Mouse (Mus musculus) liver, embryonic 14.5 days (tissue): ENCODE measurements around the gene Gas1. TPM values are rescaled to one million over a fixed set of nuclear protein-coding genes. Genes with fewer than 3 reads are reported as not detected.

Experiments
- ATAC-seq: fragments of 200-750 bp; cut with Nextera tagmentation; 2 replicates; pipeline ENCODE4 v1.8.0; 2017; ENCODE audit warnings: moderate number of reproducible peaks, mild to moderate bottlenecking, moderate library complexity; ENCODE audit not compliant: insufficient read depth
- DNase-seq, 3 experiments: peaks; one replicate each; pipeline ENCODE4 v3.0.0-alpha.2; 2012 to 2013; ENCODE audit warnings: low read depth in 3 of 3, low spot score in 3 of 3
- H3K27ac ChIP-seq: fragments of 300-500 bp; sonication (generic); 2 replicates; pipeline ENCODE4 v1.5.1; 2014; ENCODE audit warnings: moderate library complexity, mild to moderate bottlenecking, control low read depth, inconsistent platforms
- H3K27me3 ChIP-seq: fragments of 300-500 bp; sonication (generic); 2 replicates; pipeline ENCODE4 v1.6.1; 2014; ENCODE audit warnings: mild to moderate bottlenecking, low read length, moderate library complexity; ENCODE audit not compliant: control insufficient read depth, insufficient read depth
- H3K36me3 ChIP-seq: fragments of 300-500 bp; sonication (generic); replicated peaks from 2 replicates; pipeline ENCODE4 v1.6.1; 2014; ENCODE audit warnings: low read depth; ENCODE audit not compliant: control insufficient read depth, insufficient read depth
- H3K4me1 ChIP-seq, 2 experiments: fragments of 200-500 bp in 1 of 2; fragments of 300-500 bp in 1 of 2; sonication (generic) in 1 of 2; replicated peaks; 2 replicates each; pipeline ENCODE4 v1.6.1; 2012 to 2014; ENCODE audit warnings: antibody characterized with exemption in 1 of 2, inconsistent platforms in 1 of 2, low read length in 1 of 2; ENCODE audit not compliant: control insufficient read depth in 2 of 2, insufficient read depth in 2 of 2
- H3K4me2 ChIP-seq: fragments of 300-500 bp; sonication (generic); 2 replicates; pipeline ENCODE4 v1.6.1; 2014; ENCODE audit warnings: low read depth, mild to moderate bottlenecking, control low read depth, moderate library complexity
- H3K4me3 ChIP-seq, 2 experiments: fragments of 200-500 bp in 1 of 2; fragments of 300-500 bp in 1 of 2; sonication (generic) in 1 of 2; 2 replicates each; pipeline ENCODE4 v1.5.1; 2012 to 2014; ENCODE audit warnings: low read depth in 2 of 2, low read length in 2 of 2, mild to moderate bottlenecking in 2 of 2, control low read depth in 1 of 2, inconsistent platforms in 1 of 2, moderate library complexity in 1 of 2; ENCODE audit not compliant: insufficient read depth in 1 of 2
- H3K9ac ChIP-seq: fragments of 300-500 bp; sonication (generic); replicated peaks from 2 replicates; pipeline ENCODE4 v1.6.1; 2014; ENCODE audit warnings: mild to moderate bottlenecking, control low read depth, moderate library complexity
- H3K9me3 ChIP-seq: fragments of 300-500 bp; sonication (generic); 2 replicates; pipeline ENCODE4 v1.6.1; 2016; ENCODE audit warnings: low read length, mixed read lengths; ENCODE audit not compliant: control insufficient read depth
- CTCF ChIP-seq: IDR thresholded peaks from 2 replicates; pipeline ENCODE4 v1.5.1; 2016; ENCODE audit warnings: antibody characterized with exemption, low read depth, control low read depth
- EP300 ChIP-seq: IDR thresholded peaks from 2 replicates; pipeline ENCODE4 v1.6.1; 2016; ENCODE audit warnings: antibody characterized with exemption, low read depth
- WGBS: fragments of 180-500 bp; shearing (Covaris S2); extraction: QIAGEN DNeasy Blood & Tissue Kit; methylation state at CpG from one replicate; pipeline ENCODE4 v1.1.7; 2014; ENCODE audit not compliant: insufficient replicate concordance; 5-methylcytosine and 5-hydroxymethylcytosine counted together
- polyA plus RNA-seq, 2 experiments: library from polyadenylated mRNA; depleted of rRNA in 1 of 2; stranded (reverse) in 1 of 2; unstranded in 1 of 2; fragments of >200 nt; fragmentation: Nextera tagmentation in 1 of 2; extraction: Ambion mirVana in 1 of 2; gene quantifications; 2 replicates each; pipeline versions ENCODE4 v1.2.1 to v1.2.3; 2012 to 2014

The Gas1 gene
- polyA plus RNA-seq, 2 experiments, result 1.5 to 1.6 TPM

- 42% methylated on average over 10 of the region's 10 CpGs for WGBS
- H3K4me1 ChIP-seq, result no peaks in the 10 kb centered on the region
- ATAC-seq (no peak), DNase-seq (no peak)
- no peaks in the 10 kb centered on the region for H3K27me3 ChIP-seq
- H3K4me2 ChIP-seq, result no peak overlapping the region
- no peaks in the 10 kb centered on the region for H3K36me3 ChIP-seq
- TF ChIP-seq EP300 (no peak), CTCF (no peak)
- H3K4me3 ChIP-seq, result no peak overlapping the region
- H3K27ac ChIP-seq, result no peak overlapping the region
- no peaks in the 10 kb centered on the region for H3K9me3 ChIP-seq
- H3K9ac ChIP-seq, result no peak overlapping the region
Observed at GRCm38 (mm10) chr13:60189923-60190322, 12.8 kb upstream of the Gas1 start.

- 65% methylated on average over 8 of the region's 8 CpGs for WGBS
- H3K4me2 ChIP-seq, result no peak overlapping the region
- H3K27ac ChIP-seq, result no peak overlapping the region
- DNase-seq (no peak), ATAC-seq (no peak)
- H3K36me3 ChIP-seq, result no peaks in the 10 kb centered on the region
- no peaks in the 10 kb centered on the region for H3K9me3 ChIP-seq
- no peaks in the 10 kb centered on the region for H3K4me1 ChIP-seq
- TF ChIP-seq EP300, result no peak
- TF ChIP-seq CTCF, result no peak
- H3K9ac ChIP-seq, result no peak overlapping the region
- no peak overlapping the region for H3K4me3 ChIP-seq
- no peaks in the 10 kb centered on the region for H3K27me3 ChIP-seq
Observed at GRCm38 (mm10) chr13:60188952-60189351, 11.8 kb upstream of the Gas1 start.

GRCm38 (mm10) chr13:60187276-60187675, 10.1 kb upstream of the Gas1 start:
- no peak for ATAC-seq
- Histone ChIP-seq H3K9me3 (no peaks in the 10 kb centered on the region), H3K36me3 (no peaks in the 10 kb centered on the region), H3K9ac (no peak overlapping the region), H3K4me3 (no peak overlapping the region), H3K27me3 (no peaks in the 10 kb centered on the region), H3K4me2 (no peak overlapping the region), H3K27ac (no peak overlapping the region), H3K4me1 (no peaks in the 10 kb centered on the region)
- no peak for TF ChIP-seq EP300
- no peak for TF ChIP-seq CTCF
- no peak for DNase-seq
- 57% methylated on average over 2 of the region's 2 CpGs for WGBS

- Histone ChIP-seq H3K4me2 (no peak overlapping the region), H3K9ac (no peak overlapping the region), H3K4me3 (no peak overlapping the region), H3K9me3 (no peaks in the 10 kb centered on the region), H3K36me3 (no peaks in the 10 kb centered on the region), H3K27me3 (peaks cover 9% of the 10 kb centered on the region), H3K27ac (no peak overlapping the region), H3K4me1 (no peaks in the 10 kb centered on the region)
- DNase-seq, result peak in 1 of 3 experiments; percentile 14
- TF ChIP-seq EP300, result no peak
- TF ChIP-seq CTCF, result no peak
- 47% methylated on average over 4 of the region's 4 CpGs for WGBS
- no peak for ATAC-seq
Observed at GRCm38 (mm10) chr13:60182346-60182745, 5.2 kb upstream of the Gas1 start.

GRCm38 (mm10) chr13:60179641-60180040, 2.5 kb upstream of the Gas1 start:
- Histone ChIP-seq H3K4me1 (no peaks in the 10 kb centered on the region), H3K9me3 (no peaks in the 10 kb centered on the region), H3K27me3 (peaks cover 36% of the 10 kb centered on the region), H3K4me3 (no peak overlapping the region), H3K4me2 (no peak overlapping the region), H3K36me3 (no peaks in the 10 kb centered on the region), H3K9ac (no peak overlapping the region), H3K27ac (no peak overlapping the region)
- ATAC-seq, result no peak
- DNase-seq, result no peak
- no peak for TF ChIP-seq EP300
- no peak for TF ChIP-seq CTCF
- WGBS, result 67% methylated on average over 4 of the region's 4 CpGs

GRCm38 (mm10) chr13:60178416-60178815, 1.3 kb upstream of the Gas1 start:
- H3K9me3 ChIP-seq, result no peaks in the 10 kb centered on the region
- H3K4me1 ChIP-seq, result no peaks in the 10 kb centered on the region
- TF ChIP-seq EP300 (no peak), CTCF (peak; percentile 89)
- DNase-seq (peak; percentile 26 to 51 (median 36)), ATAC-seq (no peak)
- H3K27ac ChIP-seq, result no peak overlapping the region
- peaks cover 42% of the 10 kb centered on the region for H3K27me3 ChIP-seq
- under 1% methylated on average over 15 of the region's 15 CpGs for WGBS
- H3K36me3 ChIP-seq, result no peaks in the 10 kb centered on the region
- H3K4me2 ChIP-seq, result peak overlapping the region; percentile 56
- H3K9ac ChIP-seq, result no peak overlapping the region
- peak overlapping the region; percentile 25 to 48; a peak in 2 of 4 replicates for H3K4me3 ChIP-seq
